Mouse (Mus musculus) embryonic facial prominence, embryonic 12.5 days (tissue): Measurements from ENCODE around the gene Ksr2. TPM values are rescaled to one million over a fixed set of nuclear protein-coding genes. Genes with fewer than 3 reads are reported as not detected.

Source experiments
- ATAC-seq: fragments of 200-750 bp; cut with Nextera tagmentation; 2 replicates; pipeline ENCODE4 v1.8.0; 2017; ENCODE audit not compliant: insufficient number of reproducible peaks, insufficient read depth, low FRiP score, low TSS enrichment
- H3K27ac ChIP-seq: fragments of 300-500 bp; sonication (generic); 2 replicates; pipeline ENCODE4 v1.5.1; 2016; ENCODE audit warnings: mild to moderate bottlenecking
- H3K27me3 ChIP-seq: fragments of 300-500 bp; sonication (generic); 2 replicates; pipeline ENCODE4 v1.6.1; 2016; ENCODE audit warnings: mild to moderate bottlenecking, moderate library complexity
- H3K36me3 ChIP-seq: fragments of 300-500 bp; sonication (generic); 2 replicates; pipeline ENCODE4 v1.6.1; 2016; ENCODE audit warnings: mild to moderate bottlenecking
- H3K4me1 ChIP-seq: fragments of 300-500 bp; sonication (generic); 2 replicates; pipeline ENCODE4 v1.6.1; 2016
- H3K4me2 ChIP-seq: fragments of 300-500 bp; sonication (generic); replicated peaks from 2 replicates; pipeline ENCODE4 v1.6.1; 2016; ENCODE audit warnings: mild to moderate bottlenecking, moderate library complexity
- H3K4me3 ChIP-seq: fragments of 300-500 bp; sonication (generic); 2 replicates; pipeline ENCODE4 v1.5.1; 2016; ENCODE audit warnings: mild to moderate bottlenecking
- H3K9ac ChIP-seq: fragments of 300-500 bp; sonication (generic); 2 replicates; pipeline ENCODE4 v1.6.1; 2016; ENCODE audit warnings: mild to moderate bottlenecking, moderate library complexity
- H3K9me3 ChIP-seq: fragments of 300-500 bp; sonication (generic); 2 replicates; pipeline ENCODE4 v1.6.1; 2016; ENCODE audit warnings: mild to moderate bottlenecking, moderate library complexity
- WGBS: fragments of 180-500 bp; shearing (Covaris S2); methylation state at CpG from one replicate; pipeline ENCODE4 v1.1.7; 2016; 5-methylcytosine and 5-hydroxymethylcytosine counted together
- polyA plus RNA-seq: library from polyadenylated mRNA; unstranded; fragments of >200 nt; fragmentation: Nextera tagmentation; extraction: Ambion mirVana; gene quantifications from 2 replicates; pipeline ENCODE4 v1.2.1, GENCODE M21; 2016

The Ksr2 gene
- polyA plus RNA-seq, 1 experiment from 2014 or later, result 0.68 TPM

DNA sequence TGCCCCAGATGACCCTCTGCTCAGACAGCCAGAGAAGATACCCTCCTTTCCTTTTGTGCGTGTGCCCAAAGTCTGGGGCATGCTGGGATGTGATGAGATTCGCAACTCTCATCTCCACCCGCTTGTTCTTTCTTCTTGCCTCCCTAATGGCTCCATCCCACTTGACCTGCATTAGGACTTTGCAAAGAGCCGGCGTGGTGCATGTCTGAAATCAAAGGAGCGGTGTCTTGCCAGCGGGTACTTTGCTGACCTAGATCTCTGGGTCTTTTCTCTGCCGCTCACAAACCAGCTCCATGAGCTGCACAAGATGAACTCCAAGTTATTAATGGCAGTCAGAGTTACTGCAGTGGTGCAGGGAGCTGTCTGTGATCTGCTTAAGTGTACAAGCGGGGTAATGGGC lies 290.6 kb downstream of the Ksr2 start:
- no peak for ATAC-seq
- Histone ChIP-seq H3K27me3 (no peaks in the 10 kb centered on the region), H3K4me1 (no peaks in the 10 kb centered on the region), H3K36me3 (no peaks in the 10 kb centered on the region), H3K4me3 (no peak overlapping the region), H3K27ac (no peak overlapping the region), H3K4me2 (no peak overlapping the region), H3K9ac (no peak overlapping the region), H3K9me3 (no peaks in the 10 kb centered on the region)
- WGBS, result 86% methylated on average over 9 of the region's 9 CpGs

DNA sequence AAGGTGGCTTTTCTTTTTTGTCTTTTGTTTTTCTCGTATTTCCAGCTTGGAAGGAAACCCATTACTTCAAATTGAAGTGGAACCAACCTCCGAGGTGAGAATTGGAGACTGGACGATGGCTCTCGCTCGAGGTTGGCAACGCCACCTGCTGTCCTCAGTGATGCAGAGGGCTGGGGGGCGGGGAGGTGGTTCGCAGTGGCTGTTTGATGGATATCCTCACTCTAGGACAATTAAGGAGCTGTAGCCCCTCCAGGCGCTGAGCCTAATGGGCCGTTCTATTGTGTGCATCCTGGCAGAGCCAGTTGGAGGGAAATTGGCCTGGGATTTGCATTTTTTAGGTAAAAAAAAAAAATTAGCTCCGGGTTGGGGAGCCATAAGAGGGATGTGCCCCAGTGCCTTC lies 292.8 kb downstream of the Ksr2 start:
- Histone ChIP-seq H3K36me3 (no peaks in the 10 kb centered on the region), H3K9me3 (no peaks in the 10 kb centered on the region), H3K4me3 (no peak overlapping the region), H3K27me3 (no peaks in the 10 kb centered on the region), H3K27ac (no peak overlapping the region), H3K9ac (no peak overlapping the region), H3K4me1 (no peaks in the 10 kb centered on the region), H3K4me2 (no peak overlapping the region)
- ATAC-seq, result no peak
- 16% methylated on average over 11 of the region's 11 CpGs for WGBS

DNA sequence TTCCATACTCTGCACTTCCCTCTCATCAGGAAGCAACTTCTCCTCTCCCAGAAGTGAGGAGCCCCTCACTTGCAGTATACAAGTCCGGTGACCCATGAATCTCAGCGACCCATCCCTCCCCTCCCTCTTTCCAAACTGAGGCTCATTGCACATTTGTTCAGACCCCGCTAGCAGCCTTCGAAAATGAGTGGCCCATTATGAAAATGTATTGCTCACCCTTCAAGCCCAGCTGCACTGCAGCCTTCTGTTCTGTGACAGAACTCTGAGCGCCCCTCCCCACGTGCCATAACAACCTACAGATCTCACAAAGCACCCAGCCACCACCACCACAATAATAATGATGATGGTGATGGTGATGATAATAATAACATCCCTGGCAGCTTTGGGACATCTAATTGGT lies 295.5 kb downstream of the Ksr2 start:
- Histone ChIP-seq H3K36me3 (no peaks in the 10 kb centered on the region), H3K27ac (no peak overlapping the region), H3K4me2 (no peak overlapping the region), H3K27me3 (no peaks in the 10 kb centered on the region), H3K4me1 (no peaks in the 10 kb centered on the region), H3K4me3 (no peak overlapping the region), H3K9me3 (no peaks in the 10 kb centered on the region), H3K9ac (no peak overlapping the region)
- no peak for ATAC-seq
- 78% methylated on average over 6 of the region's 6 CpGs for WGBS

DNA sequence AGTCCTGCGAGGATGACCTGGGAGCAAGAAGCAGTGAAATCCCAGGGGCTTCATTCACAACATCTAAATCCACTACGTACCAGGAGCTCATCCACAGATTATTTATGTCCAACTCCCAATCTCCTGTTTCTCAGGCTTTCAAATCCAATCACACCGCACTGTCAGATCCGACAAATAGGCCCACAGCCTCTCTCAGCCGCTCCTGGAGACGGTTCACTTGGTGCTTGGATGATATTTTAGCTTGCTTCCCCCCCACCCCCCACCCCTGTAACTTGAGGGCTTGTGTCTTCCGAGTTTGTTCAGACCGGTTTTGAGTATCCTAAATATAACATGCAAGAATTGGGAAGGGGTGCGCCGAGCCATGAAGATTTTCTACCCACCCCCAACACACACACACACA lies 297.8 kb downstream of the Ksr2 start:
- H3K36me3 ChIP-seq, result no peaks in the 10 kb centered on the region
- no peaks in the 10 kb centered on the region for H3K27me3 ChIP-seq
- H3K4me2 ChIP-seq, result no peak overlapping the region
- H3K27ac ChIP-seq, result no peak overlapping the region
- H3K9ac ChIP-seq, result no peak overlapping the region
- H3K4me3 ChIP-seq, result no peak overlapping the region
- ATAC-seq, result no peak
- no peaks in the 10 kb centered on the region for H3K9me3 ChIP-seq
- WGBS, result 73% methylated on average over 10 of the region's 10 CpGs
- H3K4me1 ChIP-seq, result no peaks in the 10 kb centered on the region

DNA sequence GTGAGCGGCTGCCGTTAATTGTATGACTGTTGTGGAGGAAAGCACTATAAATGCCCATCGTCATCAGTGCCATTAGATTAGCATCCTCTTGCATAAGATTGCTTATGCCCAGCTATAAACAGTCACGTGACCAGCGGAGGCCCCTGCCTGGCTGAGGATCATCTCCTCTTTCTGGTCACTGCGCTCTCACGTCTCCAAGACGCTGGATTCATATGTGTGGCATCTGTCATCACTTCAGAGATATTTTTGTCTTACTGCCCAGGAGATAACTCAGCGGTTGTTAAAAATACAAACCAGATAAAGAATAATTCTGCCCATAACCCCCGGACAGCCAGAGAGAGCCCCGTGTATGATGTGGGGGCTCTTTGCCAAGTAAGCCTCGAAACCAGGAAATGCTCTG lies 298.4 kb downstream of the Ksr2 start:
- H3K36me3 ChIP-seq, result no peaks in the 10 kb centered on the region
- no peak overlapping the region for H3K27ac ChIP-seq
- no peak overlapping the region for H3K4me3 ChIP-seq
- ATAC-seq, result no peak
- no peaks in the 10 kb centered on the region for H3K27me3 ChIP-seq
- no peak overlapping the region for H3K9ac ChIP-seq
- WGBS, result 77% methylated on average over 12 of the region's 12 CpGs
- no peak overlapping the region for H3K4me2 ChIP-seq
- no peaks in the 10 kb centered on the region for H3K4me1 ChIP-seq
- no peaks in the 10 kb centered on the region for H3K9me3 ChIP-seq

DNA sequence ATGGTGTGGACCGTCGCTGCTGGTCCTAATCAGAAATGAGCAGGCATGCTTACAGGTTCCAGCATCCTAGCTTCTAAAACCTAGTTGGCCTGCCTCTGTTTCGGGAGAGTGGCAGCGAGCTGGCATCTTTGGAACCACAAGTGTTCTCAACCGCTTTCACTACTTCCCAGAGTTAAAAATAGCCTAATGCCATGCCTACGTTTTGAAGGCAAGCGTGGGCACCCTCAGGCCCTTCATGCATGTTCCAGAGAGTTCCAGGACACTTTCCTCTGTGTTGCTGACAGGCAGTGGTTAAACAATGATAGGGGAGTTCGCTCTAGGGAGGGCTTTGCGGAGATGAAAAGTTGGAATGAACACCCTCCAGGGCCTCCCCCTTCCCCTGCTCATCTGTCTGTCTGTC lies 303.3 kb downstream of the Ksr2 start:
- Histone ChIP-seq H3K27me3 (no peaks in the 10 kb centered on the region), H3K9me3 (no peaks in the 10 kb centered on the region), H3K27ac (no peak overlapping the region), H3K4me1 (no peaks in the 10 kb centered on the region), H3K4me3 (no peak overlapping the region), H3K9ac (no peak overlapping the region), H3K36me3 (no peaks in the 10 kb centered on the region), H3K4me2 (no peak overlapping the region)
- 81% methylated on average over 9 of the region's 9 CpGs for whole genome bisulfite sequencing
- ATAC-seq, result no peak

DNA sequence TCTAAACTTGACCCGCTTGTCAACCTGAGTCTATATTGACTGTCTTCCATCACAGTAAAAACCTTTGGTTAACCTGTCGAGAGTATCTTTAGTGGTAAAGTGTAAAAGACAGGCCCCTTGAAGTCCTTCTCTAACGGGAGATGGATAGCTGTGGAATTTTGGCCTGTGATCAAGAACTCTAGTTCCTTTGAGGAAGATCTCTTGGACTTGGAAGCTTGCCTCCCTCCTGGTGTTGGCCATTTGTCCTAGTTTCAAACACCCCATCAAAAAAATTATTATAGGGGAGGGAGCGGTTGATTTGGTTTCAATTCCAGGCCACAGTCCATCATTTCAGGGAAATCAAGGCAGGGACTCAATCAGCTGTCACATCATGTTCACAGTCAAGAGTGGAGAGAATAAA lies 309.5 kb downstream of the Ksr2 start:
- no peaks in the 10 kb centered on the region for H3K27me3 ChIP-seq
- H3K9me3 ChIP-seq, result no peaks in the 10 kb centered on the region
- H3K4me1 ChIP-seq, result no peaks in the 10 kb centered on the region
- no peak overlapping the region for H3K4me2 ChIP-seq
- no peak for ATAC-seq
- H3K36me3 ChIP-seq, result no peaks in the 10 kb centered on the region
- no peak overlapping the region for H3K9ac ChIP-seq
- no peak overlapping the region for H3K27ac ChIP-seq
- WGBS, result 89% methylated on average over 4 of the region's 4 CpGs
- H3K4me3 ChIP-seq, result no peak overlapping the region

DNA sequence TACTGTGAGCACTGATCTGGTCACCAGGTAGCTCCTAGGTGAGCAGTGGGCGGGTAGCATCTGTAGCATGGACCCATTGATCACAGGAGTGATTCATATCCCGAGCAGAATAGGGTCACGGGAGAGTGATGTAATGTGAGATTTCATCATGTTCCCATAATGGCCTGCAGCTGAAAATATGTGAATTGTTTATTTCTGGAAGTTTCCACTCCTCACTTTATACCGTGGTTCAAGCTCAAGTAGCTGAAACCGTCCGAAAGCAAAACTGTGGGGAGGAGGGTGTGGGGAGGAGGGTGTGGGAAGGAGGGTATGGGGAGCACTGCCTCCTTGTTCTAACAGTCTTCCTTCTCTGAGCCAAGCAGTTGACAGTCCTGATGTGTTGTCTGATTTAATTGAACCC lies 312.7 kb downstream of the Ksr2 start:
- H3K4me1 ChIP-seq, result no peaks in the 10 kb centered on the region
- no peak overlapping the region for H3K27ac ChIP-seq
- no peaks in the 10 kb centered on the region for H3K27me3 ChIP-seq
- H3K9me3 ChIP-seq, result no peaks in the 10 kb centered on the region
- no peak for ATAC-seq
- no peak overlapping the region for H3K9ac ChIP-seq
- no peak overlapping the region for H3K4me3 ChIP-seq
- H3K36me3 ChIP-seq, result no peaks in the 10 kb centered on the region
- 46% methylated on average over 6 of the region's 6 CpGs for WGBS
- H3K4me2 ChIP-seq, result no peak overlapping the region

DNA sequence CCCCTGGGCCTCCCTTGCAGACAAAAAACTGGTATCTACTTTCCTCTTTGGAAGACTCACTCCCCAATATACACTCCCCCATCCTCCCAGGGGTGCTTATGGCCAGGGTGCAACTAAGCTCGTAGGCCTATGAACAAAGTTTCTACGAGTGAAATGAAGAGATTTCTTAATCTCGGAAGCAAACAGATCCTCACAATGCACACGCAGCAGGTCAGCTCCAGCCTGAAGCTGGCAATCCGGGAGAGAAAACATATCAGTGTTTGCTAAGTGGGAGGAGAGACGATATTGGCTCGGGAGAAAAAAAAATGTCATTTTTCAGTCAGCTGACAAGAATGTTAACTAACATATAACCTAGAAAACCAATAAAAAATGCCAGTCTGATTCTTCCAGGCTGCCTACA lies 313.3 kb downstream of the Ksr2 start:
- Histone ChIP-seq H3K4me3 (no peak overlapping the region), H3K4me1 (no peaks in the 10 kb centered on the region), H3K27ac (no peak overlapping the region), H3K9ac (no peak overlapping the region), H3K9me3 (no peaks in the 10 kb centered on the region), H3K27me3 (no peaks in the 10 kb centered on the region), H3K4me2 (no peak overlapping the region), H3K36me3 (no peaks in the 10 kb centered on the region)
- ATAC-seq, result no peak
- 75% methylated on average over 7 of the region's 7 CpGs for WGBS

DNA sequence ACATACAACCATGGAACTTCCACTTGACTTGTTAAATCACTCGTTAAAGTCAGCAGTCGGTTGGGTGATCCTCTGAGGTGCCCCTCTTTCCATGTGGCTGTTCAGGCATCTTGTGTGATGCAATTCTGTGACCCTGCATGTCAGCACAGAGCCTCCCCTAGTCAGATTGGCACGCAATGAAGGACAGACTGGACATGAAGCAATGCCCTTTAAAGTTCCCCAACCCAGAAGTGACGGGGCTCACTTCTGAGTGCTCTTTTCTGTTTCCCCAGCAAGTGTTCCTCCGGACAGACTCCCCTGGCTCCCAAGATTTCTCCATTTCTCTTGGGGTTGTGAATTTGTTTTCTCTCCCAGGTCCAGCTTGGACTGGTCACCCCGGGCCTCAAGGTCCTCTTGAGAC lies 317.5 kb downstream of the Ksr2 start:
- H3K9ac ChIP-seq, result no peak overlapping the region
- no peaks in the 10 kb centered on the region for H3K36me3 ChIP-seq
- no peaks in the 10 kb centered on the region for H3K4me1 ChIP-seq
- H3K4me2 ChIP-seq, result no peak overlapping the region
- no peak overlapping the region for H3K4me3 ChIP-seq
- H3K9me3 ChIP-seq, result no peaks in the 10 kb centered on the region
- WGBS, result 81% methylated on average over 6 of the region's 6 CpGs
- H3K27me3 ChIP-seq, result no peaks in the 10 kb centered on the region
- no peak for ATAC-seq
- H3K27ac ChIP-seq, result no peak overlapping the region

DNA sequence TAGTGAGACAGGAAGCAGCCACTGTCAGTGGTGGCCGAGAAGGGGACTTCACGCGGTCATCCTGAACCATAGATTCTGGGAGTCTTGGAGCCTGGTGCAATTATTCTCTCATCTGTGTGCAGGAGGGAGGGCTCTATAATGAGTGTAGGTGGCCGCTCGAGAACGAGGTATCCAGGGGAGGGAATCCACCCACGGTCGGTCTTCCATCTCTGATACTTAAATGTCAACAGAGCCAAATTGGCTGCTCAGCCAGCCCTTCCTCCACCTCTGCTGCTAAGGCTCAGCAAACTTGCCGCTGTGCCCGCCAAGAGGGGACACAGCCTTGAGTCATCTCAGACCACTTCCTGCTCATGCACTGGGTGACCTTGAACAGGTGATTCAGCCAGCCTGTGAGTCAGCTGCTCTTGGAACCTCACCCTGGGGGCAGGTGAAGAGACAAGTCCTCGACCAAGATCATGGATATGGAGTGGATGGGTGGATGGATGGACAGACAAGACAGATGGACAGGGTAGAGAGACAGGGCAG lies 330.9 kb downstream of the Ksr2 start:
- Histone ChIP-seq H3K27ac (no peak overlapping the region), H3K27me3 (no peaks in the 10 kb centered on the region), H3K4me1 (no peaks in the 10 kb centered on the region), H3K9ac (no peak overlapping the region), H3K4me3 (no peak overlapping the region), H3K4me2 (no peak overlapping the region), H3K36me3 (no peaks in the 10 kb centered on the region), H3K9me3 (no peaks in the 10 kb centered on the region)
- WGBS, result 73% methylated on average over 11 of the region's 11 CpGs
- no peak for ATAC-seq

DNA sequence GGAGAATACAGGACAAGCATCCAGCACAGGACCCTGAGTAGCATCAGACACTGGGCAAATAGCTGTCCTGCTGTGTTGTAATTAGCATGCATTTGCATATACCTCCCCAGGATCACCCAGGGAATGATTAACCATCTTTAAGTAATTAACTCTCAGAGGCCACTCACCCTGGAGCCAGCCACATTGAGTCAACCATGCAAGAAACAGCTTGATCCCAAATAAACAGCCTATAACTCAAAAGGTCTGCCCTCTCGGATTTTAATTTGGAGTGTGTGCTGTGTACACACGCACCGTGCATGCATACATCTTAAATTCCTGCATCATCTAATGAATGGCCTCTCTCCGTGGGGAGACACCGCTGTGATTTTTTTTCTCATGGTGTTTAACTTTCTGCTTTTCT lies 335.6 kb downstream of the Ksr2 start:
- no peak for ATAC-seq
- 21% methylated on average over 5 of the region's 5 CpGs for WGBS
- H3K4me1 ChIP-seq, result no peaks in the 10 kb centered on the region
- no peak overlapping the region for H3K4me3 ChIP-seq
- H3K27ac ChIP-seq, result no peak overlapping the region
- no peaks in the 10 kb centered on the region for H3K27me3 ChIP-seq
- no peaks in the 10 kb centered on the region for H3K36me3 ChIP-seq
- H3K9me3 ChIP-seq, result no peaks in the 10 kb centered on the region
- no peak overlapping the region for H3K4me2 ChIP-seq
- H3K9ac ChIP-seq, result no peak overlapping the region
